Mouse (Mus musculus) cortical plate, adult 2 months (tissue): Measurements from ENCODE around the gene Slc1a4. TPM values are rescaled to one million over a fixed set of nuclear protein-coding genes. Genes with fewer than 3 reads are reported as not detected.

Experiments
- H3K27ac ChIP-seq: fragments of 200-500 bp; 2 replicates; pipeline ENCODE4 v1.5.1; 2012; ENCODE audit warnings: low read length, control low read depth, inconsistent platforms; ENCODE audit not compliant: insufficient read depth
- H3K4me1 ChIP-seq: fragments of 200-500 bp; 2 replicates; pipeline ENCODE4 v1.6.1; 2011; ENCODE audit warnings: low read length; ENCODE audit not compliant: control insufficient read depth, insufficient read depth
- H3K4me3 ChIP-seq: fragments of 200-500 bp; 2 replicates; pipeline ENCODE4 v1.5.1; 2011; ENCODE audit warnings: mild to moderate bottlenecking, low read length, control low read depth; ENCODE audit not compliant: insufficient read depth
- CTCF ChIP-seq: fragments of 200-500 bp; IDR thresholded peaks from 2 replicates; pipeline ENCODE4 v1.5.1; 2011; ENCODE audit warnings: mild to moderate bottlenecking, control low read depth, low read length; ENCODE audit not compliant: insufficient read depth; ENCODE audit errors: extremely low read depth
- POLR2A ChIP-seq: fragments of 200-500 bp; IDR thresholded peaks from 2 replicates; pipeline ENCODE4 v1.6.1; 2011; ENCODE audit warnings: mild to moderate bottlenecking, low read length, control low read depth; ENCODE audit not compliant: insufficient read depth; ENCODE audit errors: extremely low read depth
- polyA plus RNA-seq: library from polyadenylated mRNA; depleted of rRNA; stranded (reverse); fragments of >200 nt; gene quantifications from 2 replicates; pipeline ENCODE4 v1.2.3, GENCODE M21; 2012; rRNA removed

Gene Slc1a4
- polyA plus RNA-seq, 1 experiment, result 22.4 TPM

DNA sequence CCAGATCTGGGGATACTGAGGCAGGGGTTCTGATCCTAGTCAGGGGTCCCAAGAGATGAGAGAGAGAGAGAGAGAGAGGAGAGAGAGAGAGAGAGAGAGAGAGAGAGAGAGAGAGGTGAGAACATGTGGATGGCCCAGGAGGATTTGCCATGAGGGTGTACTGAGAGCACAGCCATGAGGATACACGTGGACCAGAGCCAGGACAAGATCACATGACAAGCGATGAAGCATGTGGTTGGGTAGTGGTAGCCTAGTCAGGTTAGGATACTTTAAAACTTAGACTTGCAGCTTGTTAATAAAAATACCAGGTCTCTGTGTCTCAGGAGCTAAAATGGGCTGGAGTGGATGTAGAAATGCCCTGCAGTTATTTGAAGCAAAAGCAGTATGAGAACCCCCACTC, 56.5 kb downstream of the Slc1a4 start:
- Histone ChIP-seq H3K4me3 (no peak overlapping the region), H3K4me1 (no peaks in the 10 kb centered on the region), H3K27ac (no peak overlapping the region)
- TF ChIP-seq POLR2A (no peak), CTCF (no peak)

- Histone ChIP-seq H3K4me1 (no peaks in the 10 kb centered on the region), H3K27ac (no peak overlapping the region), H3K4me3 (no peak overlapping the region)
- no peak for TF ChIP-seq POLR2A
- TF ChIP-seq CTCF, result no peak
Measured at GRCm38 (mm10) chr11:20269885-20270284, 62.6 kb downstream of the Slc1a4 start.

DNA sequence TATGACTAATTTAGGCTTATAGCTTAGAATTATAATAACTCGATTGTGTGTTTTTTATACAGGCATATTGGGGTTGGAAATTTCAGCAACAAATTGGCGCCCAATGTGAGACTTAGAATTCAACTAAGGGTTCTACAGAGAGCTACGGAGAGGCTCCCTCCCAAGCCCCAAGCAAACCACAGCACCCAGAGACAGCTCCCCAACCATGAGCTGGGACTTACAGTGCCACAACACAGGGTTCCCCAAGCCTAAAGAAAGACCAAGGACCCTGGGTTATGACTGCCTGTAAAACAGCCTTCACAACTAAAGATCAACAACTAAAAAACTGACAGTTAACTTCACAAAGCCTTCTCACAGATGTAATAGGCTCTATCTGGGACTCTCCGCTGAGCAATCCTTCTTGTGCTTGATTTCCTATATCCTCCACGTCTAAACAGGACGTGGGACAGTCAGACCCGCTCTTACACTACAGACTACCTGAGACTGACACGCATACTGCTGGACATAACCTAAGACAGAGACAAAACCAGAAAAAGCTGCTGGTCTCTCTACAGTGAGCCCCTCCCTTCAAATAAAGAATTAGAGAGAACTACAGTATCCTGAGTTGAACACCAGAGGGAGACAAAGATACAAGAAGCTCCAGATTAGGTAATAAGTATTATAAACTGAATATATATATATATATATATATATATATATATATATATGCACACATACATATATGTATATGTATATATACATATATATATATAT, 69.7 kb downstream of the Slc1a4 start:
- Histone ChIP-seq H3K4me3 (no peak overlapping the region), H3K27ac (no peak overlapping the region), H3K4me1 (no peaks in the 10 kb centered on the region)
- TF ChIP-seq CTCF (no peak), POLR2A (no peak)

- TF ChIP-seq POLR2A, result no peak
- no peak for TF ChIP-seq CTCF
- Histone ChIP-seq H3K4me1 (no peaks in the 10 kb centered on the region), H3K27ac (no peak overlapping the region), H3K4me3 (no peak overlapping the region)
Measured at GRCm38 (mm10) chr11:20254791-20255190, 77.7 kb downstream of the Slc1a4 start.

- Histone ChIP-seq H3K4me3 (no peak overlapping the region), H3K4me1 (peaks cover 3% of the 10 kb centered on the region; the same call in 1 of the 2 replicates), H3K27ac (no peak overlapping the region)
- TF ChIP-seq POLR2A (no peak), CTCF (no peak)
Measured at GRCm38 (mm10) chr11:20253088-20253487, 79.4 kb downstream of the Slc1a4 start.

Other genes starting within 250 kb of the Slc1a4 start
- 130 and 132 TPM in 2 replicates for gene Actr2, start 219.8 kb downstream of the Slc1a4 start, polyA plus RNA-seq
- gene Rab1a, start 131.3 kb downstream of the Slc1a4 start, polyA plus RNA-seq, result 189 and 195 TPM in 2 replicates
- gene Cep68, start 83.3 kb downstream of the Slc1a4 start, polyA plus RNA-seq, result 17.3 and 17.8 TPM in 2 replicates
- gene Sertad2, start 210.5 kb upstream of the Slc1a4 start, polyA plus RNA-seq, result 15.4 and 17.4 TPM in 2 replicates